Mouse (Mus musculus) R1 (cell line): ENCODE results near the gene Zfp30.

Source experiments
- DNase-seq: peaks from one replicate; pipeline ENCODE4 v3.0.0-alpha.2; 2018; ENCODE audit warnings: low read depth, low spot score

Zfp30 gene

DNA sequence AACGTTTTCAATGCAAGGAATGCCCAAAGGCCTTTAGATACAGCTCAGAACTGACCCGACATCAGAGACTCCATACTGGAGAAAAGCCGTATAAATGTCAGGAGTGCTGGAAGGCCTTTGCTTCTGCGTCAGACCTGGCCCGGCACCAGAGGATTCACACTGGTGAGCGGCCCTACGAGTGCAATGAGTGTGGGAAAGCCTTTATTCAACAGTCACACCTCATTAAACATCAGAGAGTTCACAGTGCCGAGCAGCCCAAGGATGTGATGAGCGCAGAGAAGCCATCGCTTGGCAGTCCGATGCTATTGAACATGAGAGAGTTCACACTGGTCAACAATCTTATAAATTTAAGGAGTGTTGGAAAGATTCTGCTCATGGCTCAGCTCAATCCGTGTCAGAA, 46.0 kb downstream of the Zfp30 start:
- no peak for DNase-seq

GRCm38 (mm10) chr7:29836816-29837215, 53.0 kb downstream of the Zfp30 start:
- DNase-seq = no peak

DNA sequence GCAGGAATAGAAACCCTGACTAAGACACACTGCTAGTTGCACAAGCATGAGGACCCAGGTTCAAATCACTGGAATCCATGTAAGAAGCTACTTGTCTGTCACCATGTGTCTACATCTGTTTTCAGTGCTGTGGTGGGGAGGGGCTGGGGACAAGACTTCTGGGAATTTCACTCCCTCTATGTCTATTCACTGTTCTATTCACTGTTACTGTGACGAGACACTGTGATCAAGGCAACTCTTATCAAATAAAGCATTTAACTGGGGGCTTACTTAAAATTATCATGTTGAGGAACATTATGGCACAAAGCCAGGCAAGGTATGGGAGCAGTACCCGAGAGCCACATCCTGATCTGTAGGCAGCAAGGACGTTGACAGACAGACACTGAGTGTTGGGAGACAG, 55.5 kb downstream of the Zfp30 start:
- no peak for DNase-seq

DNA sequence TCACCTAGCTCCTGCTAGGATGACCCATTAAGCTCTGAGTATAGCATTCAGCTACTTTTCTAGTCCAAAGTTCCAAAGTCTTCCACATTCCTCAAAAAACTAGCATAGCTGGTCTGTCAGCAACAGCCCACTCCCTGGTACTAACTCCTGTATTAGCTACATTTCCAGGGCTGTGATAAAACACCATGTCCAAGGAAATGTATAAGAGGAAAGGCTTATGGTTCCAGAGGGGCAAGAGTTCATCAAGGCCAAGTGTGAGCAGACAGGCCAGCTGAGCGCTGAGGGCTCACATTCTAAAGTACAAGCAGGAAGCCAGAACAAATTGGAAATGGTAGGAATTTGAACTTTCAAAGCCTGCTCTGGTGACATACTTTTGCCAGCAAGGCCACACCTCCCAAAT, 58.3 kb downstream of the Zfp30 start:
- DNase-seq = no peak
